Mouse (Mus musculus): Measurements from ENCODE around the gene Clnk. TPM values are rescaled to one million over a fixed set of nuclear protein-coding genes. Genes with fewer than 3 reads are reported as not detected.

The Clnk gene
- total RNA-seq, 2 experiments from 2014 or later: not detected

DNA sequence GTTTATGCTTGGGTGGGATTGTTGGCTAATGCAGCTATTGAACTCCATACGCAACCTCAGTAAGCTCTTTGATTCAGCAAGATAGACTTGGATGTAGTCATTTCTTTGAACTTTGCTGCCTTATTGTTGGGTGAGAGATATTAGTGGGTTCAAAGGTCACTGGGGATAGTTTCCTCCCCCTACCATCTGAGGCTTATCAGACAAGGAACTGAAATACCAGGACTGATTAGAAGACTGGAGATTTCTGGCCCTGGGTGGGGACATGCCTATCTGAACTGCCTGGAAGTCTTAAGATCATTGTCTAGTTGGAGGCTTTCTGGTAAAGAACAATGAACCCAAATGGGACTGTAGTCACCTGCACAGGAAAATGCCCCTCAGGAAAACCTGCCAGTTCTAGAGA, 26.4 kb downstream of the Clnk start:
- no peak for DNase-seq

DNA sequence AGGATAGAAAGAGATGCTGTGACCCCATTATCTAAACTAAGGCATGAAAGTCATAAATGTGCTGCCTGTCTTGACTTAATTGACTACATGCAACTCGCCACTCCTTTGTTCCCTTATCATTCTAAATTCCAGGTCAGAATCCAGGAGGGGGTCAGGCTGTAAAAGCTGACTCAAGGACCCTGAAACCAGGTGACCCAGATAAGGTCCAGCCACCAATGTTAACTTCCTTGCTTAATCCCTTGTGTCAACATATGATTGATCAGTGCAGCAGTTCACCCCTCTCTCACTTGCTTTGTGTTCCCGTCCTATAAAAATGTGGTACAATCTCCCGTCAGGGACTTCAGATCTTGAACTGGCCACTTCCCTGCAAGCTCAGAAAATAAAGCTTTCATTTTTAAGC, 31.1 kb downstream of the Clnk start:
- DNase-seq: no peak

DNA sequence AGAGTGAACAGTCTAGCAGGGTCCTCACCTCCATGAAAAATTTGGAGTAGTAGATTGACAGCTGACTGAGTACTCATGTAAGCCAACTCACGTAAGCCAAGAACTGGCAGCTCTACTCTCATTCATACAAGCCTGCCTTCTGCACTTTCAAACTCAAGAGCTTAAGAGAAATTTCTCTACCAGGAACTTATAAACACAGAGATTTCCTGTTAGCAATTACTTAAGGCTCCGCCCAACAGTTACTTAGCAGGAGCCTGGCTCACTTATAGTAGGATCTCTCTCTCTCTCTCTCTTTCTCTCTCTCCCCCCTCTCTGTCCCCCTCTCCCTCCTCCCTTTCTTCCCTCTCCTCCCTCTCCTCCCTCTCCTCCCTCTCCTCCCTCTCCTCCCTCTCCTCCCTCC, 32.3 kb downstream of the Clnk start:
- no peak for DNase-seq

DNA sequence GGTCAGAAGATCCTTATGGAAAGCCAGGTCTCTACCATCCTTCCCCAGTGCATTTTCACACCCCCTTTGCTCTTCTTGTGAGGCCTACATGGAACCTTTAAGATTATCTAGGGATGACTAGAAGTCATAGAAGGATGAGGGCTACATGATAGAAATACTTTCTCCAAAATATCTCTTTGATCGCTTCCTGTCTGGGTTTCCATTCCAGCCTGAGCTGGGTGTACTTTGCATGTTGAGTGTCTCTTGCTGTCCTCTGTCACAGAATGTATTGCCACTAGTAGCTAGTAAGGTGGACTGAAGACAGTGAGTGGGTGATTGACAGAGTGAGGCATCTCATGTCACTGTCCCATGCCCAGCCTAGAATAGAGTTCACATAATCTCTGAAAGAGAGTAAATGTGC, 36.6 kb downstream of the Clnk start:
- DNase-seq: no peak

DNA sequence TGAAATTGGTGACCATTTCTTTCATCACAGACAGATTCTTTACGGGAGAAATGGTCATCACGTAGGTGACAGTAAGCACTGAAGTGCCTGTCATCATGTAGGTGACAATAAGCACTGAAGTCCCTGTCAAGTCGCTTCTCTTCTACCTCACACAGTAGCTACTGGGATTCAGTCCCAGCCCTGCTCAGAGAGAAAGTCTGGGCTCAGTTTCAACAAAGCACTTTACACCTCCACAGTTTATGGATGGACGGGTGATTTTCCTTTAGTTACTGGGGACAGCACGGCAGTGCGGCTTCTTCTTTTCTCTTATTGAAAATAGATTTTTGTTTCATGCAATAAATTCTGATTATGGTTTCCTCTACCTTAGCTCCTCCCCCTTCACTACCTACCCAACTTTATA, 49.3 kb downstream of the Clnk start:
- DNase-seq: no peak

DNA sequence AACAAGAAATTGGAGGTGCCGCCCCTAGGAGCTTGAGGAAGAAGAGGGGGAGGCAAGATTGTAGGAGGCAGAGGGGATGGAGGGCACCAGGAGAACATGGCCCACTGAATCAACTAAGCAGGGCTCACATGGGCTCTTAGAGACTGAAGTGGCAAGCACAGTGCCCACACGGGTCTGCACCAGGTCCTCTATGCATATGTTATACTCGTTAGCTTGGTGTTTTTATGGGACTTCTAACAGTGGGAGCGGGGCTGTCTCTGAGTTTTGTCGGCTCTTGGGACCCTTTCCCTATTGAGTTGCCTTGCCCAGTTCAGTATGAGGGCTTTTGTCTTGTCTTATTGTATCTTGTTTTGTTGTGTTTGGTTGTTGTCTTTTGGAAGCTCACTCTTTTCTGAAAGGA, 50.0 kb downstream of the Clnk start:
- no peak for DNase-seq

DNA sequence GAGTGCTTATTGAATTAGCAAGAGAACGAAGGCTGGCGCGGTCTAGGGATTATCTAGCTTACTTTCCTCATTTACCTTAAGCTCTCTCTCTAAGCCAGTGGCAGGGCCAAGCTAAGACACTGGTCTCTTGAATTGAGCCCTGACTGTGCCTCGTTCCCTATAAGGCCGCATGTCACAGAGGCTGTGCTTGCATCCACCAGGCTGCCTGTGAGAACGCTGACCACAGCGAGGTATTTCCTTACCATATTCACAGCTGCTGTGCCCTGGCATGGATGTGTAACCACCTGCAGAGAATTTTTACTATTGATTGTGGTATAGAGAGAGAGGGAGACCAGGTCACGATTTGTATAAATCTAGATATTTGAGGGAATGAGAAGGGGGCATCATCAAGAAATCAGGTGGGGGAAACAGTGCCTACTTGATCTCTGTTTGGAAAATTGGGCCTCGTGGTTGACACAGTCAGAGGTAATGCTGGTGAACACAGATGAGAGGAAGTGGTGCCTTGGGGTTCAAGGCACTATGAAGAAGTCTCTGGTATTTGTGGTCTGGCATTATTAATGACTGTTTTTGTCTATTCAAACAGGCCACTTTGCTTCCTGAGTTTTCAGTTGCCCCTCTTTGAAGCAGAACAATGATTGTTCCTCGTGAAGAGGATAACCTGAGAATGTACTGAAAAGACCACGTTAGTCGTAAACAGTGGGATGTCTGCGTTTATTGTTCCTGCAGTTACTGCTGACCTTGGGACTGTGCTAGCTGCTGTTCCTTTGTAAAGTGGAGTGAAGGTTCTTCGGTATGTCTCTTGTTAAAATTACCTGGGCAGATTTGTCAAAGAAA, 52.3 kb downstream of the Clnk start:
- DNase-seq: no peak

DNA sequence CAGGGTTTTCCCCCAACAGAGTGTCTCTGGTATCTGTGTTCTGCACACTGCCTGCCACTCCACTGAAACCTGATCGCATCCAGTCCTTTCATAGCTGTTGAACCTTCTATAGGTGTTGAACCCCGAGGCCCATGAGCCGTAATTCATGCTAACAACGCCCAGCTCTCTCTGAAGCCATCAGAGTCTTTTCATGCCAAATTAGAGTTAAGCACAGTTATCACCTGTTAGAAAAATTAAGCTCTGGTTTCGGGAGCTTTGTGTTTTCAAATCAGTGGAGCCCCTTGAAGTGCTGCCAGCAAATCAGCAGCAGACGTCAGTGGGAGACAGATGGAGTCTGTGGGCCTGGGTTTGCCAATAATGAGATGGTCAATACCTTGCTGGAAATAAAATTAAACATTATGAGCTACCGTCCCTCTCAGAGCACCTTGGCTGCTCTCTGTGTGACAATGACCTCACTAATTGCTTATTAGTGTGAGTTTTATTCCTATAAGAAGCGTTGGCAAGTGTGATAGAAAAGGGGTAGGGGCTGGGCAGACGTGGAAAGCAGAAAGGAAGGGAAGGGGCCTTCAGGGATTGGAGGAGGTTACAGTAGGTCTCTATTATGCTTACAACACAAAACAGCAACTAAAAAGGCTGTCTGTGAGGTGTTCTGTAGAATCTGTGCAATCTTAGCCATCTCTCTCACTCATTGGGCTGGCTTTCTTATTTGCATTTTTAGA, 63.1 kb downstream of the Clnk start:
- no peak for DNase-seq

DNA sequence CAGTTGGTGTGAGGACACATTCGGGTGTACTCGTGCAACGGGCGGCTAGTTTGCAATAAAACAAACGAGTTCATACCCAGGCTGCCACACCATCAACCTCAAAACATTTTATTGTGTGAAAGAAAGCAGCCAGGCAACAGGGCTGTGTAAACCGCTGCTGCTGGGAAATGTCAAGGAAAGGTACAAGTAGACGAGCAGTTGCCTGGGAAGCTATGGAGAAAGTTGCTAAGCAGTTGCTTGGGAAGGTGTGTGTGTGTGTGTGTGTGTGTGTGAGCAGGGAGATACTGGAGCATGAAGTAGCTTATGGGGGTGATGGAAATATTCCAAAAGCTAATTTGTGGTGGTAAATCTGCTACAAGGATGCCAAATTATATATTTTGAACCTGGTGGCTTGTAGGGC, 63.7 kb downstream of the Clnk start:
- DNase-seq: no peak

DNA sequence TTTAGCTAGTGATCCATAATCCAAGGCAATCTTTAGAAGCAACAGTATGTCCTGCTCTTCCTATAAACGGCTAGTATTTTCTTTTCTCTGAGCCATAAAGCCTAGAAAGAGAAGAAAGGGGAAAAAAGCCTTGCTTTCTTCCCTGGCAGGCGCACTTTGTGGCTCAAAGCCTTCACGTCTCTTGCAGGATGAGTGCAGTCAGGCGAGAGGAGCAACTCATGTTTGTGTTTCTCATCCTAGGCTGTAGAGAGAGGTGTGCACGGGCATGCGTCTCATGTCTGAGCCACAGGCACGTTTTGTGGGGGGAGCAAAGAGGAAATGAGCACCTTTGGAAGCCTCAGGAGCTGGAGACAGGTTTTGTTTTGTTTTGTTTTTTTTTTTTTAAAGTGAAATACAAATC, 64.2 kb downstream of the Clnk start:
- no peak for DNase-seq

DNA sequence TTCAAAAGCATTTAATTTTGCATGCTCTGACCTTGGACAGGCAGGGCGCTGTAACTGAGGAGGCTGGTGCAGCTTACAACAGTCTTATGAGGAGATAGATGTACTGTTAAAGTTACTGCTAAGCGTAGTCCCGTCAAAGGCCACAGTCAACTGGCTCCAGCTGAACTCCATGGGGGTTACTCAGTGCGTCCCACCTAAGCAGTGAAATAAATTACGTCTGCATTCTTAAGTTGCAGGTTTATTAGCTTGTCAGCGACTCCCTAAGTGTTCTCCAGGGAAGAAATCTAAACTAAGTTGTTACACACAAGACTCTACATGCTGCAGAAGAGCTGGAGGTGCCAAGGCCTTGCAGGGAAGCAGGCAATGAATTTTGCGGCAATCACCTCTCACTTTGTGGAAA, 77.7 kb downstream of the Clnk start:
- peak; percentile 17 to 19 for DNase-seq

DNA sequence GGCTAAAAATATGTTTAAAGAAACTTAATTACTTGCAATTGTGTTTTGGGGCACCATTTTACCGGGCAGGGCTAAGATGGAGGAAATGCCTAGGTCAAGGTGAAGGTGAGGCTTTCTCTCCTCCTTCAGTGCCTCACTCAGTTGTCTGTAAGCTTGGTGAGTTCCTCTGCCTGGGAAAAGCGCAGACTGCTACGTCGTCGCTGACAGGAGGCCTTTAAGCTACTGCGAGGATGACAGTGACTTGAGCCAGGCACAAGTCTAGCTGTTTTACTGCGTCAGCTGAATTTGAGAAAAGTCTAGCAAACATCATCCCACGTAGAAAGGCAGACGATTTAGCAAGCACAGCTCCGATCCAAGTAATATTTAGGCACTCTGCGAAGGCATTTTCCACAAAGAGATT, 81.5 kb downstream of the Clnk start:
- no peak for DNase-seq

DNA sequence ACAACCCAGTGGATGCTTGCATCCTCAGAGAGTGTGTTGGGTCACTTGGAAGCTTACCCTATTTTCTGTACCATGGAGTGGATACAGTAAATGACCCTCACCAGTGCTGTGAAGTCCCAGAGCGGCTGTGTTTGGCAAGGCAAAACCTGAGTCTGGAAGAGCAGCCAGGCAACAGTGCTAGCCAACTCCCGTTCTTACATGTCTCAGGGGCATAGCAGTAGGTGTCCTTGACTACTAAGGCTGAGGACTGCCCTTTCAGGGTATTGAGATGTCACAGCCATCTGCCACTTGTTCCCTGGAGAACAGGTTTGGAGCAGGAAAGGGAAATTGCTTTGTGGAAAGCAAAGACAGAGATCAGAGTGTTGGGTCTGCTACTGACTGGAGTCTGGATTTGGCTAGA, 85.5 kb downstream of the Clnk start:
- no peak for DNase-seq

DNA sequence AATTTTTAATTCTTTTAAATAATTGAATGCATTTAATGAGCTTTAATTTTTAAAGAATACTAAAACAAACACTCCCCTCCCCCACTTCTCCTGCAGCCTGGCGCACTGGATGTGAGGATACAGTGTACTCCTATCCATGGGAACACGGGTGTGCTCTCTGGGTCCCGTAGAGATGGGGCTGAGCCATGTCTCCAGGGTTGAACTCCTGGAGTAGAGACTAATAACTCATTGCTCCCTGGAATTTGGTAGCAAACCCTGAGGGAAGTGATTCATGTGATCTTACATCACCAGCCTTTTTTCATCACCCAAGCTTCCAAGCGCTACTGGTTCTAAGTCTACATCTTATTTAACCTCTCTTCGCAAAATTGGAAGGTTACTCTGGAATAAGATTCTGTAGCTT, 87.8 kb downstream of the Clnk start:
- DNase-seq: no peak

DNA sequence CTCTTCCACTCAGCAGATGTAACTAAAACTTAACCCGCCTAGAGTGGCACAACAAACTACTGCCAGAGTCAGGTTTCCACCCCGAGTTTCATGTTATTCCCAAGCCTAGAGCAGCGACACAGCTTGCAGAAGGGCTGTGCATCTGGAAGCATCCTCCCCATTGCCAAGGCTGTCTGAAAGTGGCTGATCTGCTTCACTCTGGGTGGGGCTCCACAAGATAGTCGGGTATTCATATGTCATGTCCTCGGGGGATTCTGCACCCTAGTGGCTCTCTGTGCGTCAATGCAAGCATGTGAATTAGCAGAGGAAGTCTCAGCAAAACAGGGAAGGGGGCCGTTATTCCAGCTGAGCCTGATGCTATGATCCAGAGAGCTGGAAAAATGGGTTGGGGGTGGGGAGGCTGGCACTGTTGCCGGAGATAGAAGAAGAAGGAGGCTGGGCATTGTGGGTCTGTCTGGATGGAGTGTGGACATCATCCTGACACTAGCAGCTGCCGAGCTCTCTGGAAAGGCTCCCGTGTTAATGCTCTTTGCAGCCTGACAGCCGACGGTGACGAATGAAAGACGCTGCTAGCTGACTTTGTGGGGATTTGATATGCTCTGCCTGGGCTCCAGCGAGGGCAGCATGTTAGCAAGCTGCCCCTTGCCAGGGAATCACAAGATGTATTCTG, 88.6 kb downstream of the Clnk start:
- no peak for DNase-seq

DNA sequence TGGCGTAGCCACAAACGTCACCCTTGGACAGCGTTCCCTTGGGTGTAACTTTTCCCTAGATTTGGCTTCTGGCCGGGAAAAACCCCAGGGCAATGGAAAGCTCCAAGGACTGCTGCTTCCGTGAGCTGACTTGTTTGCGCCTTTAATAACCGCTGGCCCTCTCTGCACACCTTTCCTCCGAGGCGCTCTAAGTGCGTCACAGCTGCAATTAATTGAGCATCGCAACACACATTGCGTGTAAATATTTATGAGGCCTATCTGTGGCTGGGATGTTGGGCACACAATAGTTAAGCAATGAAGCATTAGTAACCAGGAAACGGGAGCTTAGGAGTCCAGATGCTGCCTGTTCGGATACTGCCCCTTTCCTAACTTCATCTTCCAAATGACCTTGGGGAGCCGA, 90.5 kb downstream of the Clnk start:
- DNase-seq: no peak

DNA sequence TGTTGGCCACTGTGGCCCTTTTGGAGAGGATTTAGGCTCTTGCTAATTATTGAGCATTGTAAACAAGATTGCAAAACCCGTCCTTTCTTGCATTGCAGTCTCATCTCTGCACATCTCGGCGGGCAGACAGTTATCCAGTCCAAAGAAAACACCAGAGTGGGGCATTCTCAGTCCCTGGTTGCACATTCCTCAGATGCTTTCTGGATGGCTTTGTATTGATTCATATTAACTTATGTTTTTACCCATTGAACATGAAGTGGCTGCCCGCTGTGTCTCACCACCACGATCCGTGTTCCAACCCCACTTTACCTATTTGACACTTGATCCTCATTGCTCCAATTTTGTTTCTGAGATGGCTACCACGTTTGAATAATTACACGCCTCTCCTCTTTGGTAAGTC, 90.9 kb downstream of the Clnk start:
- no peak for DNase-seq

DNA sequence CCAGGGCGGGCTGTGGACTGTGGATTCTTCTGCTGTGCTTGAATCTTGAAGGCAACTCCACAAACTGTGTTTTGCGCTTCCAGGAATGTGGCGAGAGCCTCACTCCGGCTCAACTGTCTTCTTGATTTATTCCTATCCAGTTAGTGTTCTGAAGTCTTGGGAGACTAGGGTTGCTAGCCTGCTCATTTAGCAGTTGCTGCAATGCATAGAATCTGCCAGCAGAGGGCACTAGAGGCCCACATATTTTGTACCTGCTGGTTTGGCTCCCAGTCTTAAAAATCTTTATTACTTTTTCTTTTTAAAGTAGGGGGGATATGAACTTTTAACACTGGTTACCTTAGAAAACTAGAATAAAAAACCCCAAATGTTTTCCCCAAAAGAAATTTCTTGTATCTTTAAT, 94.8 kb downstream of the Clnk start:
- peak; percentile 74 to 85 for DNase-seq

DNA sequence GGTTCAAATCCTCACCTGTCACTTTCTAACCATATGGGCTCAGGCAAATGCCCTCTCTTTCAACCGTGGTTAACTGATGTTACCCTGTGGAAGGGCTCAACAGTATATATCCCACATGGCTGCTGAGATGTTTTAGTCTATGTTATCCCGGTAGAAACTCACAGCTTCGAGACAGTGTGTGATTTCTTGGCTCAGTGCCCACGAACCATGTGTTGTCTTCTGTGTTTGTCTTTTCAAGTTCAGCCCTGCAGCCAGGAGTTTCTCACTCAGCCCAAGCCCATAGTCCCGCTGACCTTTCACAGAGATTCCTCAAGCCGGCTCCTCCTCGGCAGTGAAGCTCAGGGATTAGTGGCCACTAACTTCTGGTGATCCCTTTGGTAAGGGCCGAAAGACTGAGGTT, 96.0 kb downstream of the Clnk start:
- no peak for DNase-seq

DNA sequence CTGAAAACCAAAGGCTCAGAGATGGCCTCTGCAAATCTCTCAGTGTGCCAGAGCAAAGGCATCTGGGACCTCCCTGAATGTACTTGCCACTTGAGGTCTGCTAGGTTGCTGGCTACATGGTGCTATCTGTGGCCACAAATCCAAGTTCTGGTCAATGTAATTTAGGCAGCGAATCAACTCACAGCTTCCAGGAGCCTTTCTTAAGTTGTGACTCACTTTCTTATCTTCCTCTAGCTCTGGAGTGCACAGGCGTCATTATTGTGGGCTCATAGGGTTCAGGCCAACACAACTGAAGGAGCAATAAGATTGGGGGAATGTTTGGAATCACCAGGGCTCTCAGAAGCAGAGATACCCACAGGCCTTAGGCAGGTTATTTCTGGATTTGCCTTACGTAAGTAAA, 96.6 kb downstream of the Clnk start:
- no peak for DNase-seq

DNA sequence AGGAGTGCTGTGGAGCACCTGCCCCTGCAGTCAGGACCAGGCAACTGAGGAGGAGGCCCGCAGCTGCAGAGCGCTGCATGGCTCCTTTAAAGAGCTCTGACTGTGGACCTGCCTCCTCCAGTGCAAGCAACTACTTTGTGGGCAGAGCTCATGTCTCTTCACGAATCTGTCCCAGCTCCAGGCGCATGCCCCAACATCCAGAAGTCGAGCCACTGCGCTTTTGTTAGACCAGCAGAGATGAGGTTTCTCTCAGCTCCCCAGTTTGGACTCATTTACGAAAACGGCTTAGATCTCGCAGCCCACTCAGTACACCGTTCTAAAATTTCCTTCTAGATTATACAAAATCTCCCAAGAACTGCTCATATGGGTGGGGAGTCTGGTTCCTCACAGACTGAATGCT, 101.1 kb downstream of the Clnk start:
- no peak for DNase-seq

DNA sequence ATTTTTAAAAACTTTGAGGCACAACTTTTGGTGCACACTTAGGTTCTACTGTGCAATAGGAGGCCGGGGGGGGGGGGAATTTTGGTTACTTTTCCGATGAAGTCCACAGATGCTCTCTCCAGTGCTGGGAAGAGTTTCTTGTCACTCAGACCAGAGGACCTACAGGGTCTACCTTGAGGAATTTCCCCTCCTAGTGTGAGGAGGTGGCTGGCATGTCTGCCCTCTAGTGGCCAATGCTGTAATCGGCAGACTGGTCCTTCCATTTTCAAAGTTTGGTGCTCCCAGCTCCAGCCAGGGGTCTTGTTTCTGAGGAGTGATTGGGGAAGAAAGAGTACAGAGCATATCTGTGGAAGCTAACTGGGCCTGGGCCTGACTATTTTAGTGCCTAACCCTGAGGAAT, 121.7 kb downstream of the Clnk start:
- DNase-seq: peak; percentile 21 to 34

DNA sequence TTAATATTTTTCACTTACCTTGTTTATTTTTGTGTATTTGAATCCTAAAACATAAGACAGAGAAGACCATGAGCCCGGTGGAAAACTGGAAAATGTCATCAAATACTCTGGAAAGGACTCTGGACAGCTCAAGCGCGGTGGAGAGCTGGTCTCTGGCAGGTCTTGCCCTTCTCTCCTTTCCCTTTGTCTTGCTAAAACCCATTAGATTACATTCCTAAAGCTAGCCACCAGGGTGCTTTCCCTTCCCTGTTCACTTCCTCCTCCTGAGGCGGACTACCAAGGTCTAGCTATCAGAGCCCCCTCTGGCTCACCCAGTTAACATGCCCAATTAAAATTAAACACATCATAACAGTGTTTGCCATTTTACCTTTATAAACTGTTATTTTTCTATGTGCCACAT, 123.9 kb downstream of the Clnk start:
- no peak for DNase-seq

Measured in adrenal gland, postnatal 36 days (tissue).